Mouse (Mus musculus) c-Kit-negative CD71-positive TER-119-positive erythroid progenitor cells, embryonic 14.5 days (primary cell): Measurements from ENCODE around the gene Mblac2.

Source experiments
- DNase-seq: peaks from one replicate; pipeline ENCODE4 v3.0.0-alpha.2; 2013; ENCODE audit warnings: low read depth, low spot score

The Mblac2 gene

DNA sequence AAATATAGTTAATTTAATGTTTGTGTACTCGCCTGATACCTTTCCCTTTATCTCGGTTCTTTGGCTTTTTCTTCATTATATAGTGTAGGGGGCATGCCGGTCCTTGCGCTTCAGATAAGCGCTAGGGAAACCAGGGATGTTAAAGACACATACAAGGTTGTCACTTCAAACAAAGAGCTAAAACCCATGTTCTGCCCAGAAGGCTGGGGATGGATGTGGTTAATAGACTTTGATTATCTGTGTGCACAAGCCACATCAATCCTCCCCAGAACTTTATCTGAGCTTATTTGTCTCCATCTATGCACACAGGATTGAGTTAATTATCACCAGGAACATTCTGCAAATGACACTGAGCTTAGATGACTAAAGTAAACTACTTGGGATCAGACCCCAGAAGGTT lies 25.5 kb downstream of the Mblac2 start:
- DNase-seq, result no peak

DNA sequence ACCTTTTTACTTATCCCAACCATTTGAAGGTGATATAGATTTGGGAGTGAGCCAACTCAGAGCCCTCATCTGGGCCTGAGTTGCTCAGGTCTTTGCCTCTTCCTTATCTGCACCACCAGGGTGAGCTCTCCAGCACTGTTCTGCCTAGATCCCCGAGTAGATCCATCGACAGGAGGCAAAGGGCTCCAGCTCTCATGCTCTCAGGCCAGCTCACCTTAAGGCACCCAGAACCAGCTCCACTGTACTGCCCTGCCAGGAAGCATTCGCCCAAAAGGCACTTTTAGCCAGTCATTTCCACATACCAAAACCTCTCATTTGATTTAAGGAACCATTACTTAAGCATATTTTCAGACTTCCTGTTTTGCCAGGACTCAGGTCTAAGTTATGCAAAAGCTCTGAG lies 29.8 kb downstream of the Mblac2 start:
- DNase-seq, result no peak

DNA sequence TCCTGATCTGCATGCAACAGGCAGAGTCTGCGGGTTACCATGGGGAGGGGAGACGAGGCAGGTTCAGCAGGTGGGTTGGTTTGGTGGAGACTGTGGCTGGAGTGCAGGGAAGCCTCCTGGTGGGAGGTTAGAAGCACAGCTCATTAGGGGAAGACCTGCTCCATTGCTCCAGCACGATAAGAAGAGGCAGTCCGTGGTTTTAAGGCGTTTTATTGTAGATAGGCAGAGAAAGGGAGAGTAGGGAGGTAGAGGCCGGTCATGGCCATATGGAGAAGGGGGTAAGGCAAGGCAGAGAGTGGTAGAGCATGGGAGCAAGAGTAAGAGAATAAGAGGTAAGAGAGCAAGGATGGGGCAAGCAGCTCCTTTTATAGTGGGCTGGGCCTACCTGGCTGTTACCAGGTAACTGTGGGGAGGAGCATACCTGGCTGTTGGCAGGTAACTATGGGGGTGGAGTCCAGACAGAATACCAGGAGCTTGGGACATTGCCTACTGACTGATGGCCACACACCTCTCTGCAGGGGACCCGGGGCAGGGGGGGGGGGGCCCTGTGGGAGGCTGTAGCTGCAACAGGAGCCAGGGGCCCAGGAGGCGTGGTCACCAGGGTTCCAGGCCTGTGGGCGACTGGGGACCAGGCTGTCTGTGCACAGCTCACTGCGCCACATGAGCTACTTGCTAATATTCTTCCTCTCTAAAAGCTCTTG lies 32.4 kb downstream of the Mblac2 start:
- no peak for DNase-seq

DNA sequence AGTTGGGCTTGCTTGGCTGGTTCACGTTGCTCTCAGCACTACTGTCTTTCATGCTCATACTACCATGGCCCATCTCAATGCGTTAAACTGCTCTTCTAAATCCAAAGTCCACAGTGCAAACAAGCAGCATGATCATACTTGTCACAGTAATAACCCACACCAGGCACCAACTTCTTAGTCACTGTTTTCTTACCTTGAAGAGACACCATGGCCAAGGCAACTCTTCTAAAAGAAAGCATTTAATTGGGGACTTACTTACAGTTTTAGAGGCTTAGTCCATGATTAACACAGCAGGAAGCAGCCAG lies 32.9 kb downstream of the Mblac2 start:
- no peak for DNase-seq

DNA sequence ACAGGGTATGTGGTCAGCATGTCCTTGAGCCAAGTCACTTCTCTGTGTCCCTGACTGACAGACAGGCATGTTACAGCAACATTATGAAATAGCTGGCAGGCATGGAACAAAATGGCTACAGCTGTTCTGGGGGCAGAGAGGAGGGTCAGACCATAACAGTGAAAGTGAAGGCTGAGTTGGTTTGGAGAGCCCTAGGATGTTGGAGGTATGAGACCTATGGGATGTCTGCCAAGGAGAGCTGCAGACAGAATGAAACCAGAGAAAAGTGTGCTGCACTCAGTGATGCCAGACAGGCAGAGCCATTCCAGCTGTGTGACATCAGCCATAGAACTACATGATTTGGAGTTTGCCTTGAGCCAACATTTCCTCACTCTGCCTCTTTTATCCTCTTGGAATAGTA lies 43.7 kb downstream of the Mblac2 start:
- no peak for DNase-seq

DNA sequence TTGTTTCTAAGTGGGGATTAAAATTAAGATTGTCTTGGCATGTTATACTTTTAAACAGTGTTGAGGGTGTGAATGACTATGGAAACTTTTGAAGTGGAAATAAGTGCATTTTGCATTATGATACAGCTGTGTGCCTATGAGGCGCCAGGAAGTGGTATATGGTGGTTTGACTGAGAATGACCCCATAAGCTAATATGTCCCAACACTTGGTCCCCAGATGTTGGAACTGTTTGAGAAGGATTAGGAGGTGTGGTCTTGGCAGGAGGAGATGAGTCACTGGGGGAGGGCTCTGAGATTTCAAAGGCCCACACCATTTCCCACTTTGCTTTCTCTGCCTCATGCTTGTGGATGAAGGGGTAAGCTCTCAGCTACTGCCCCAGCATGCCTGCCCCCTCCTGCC lies 44.2 kb downstream of the Mblac2 start:
- DNase-seq, result no peak

DNA sequence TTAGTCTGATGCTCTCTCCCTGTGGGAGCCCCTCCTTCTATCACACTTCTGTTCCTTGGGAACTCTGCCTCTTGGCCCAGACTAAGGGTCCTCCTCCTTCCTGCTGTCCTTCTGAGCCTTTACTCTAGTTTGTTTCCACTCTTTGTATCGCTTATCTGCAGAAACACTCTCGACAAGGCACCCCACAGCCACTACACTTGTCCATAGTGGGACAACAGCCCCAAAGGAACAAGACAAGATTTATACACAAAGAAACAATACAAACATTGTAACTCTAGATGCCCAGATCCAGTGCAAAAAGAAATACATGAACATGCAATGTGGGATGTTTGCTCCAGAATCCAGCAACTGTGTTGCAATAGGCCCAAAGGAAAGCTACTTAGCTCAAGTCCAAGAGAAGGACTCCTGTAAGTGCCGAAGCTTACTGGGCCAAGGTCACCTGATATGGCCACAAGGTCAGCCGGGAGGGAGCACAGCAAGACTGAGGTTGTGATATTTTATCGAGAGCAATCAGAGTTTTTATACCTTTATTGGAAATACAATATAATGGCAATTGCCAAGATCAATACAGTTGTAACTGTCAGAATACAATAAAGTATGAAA lies 46.0 kb downstream of the Mblac2 start:
- DNase-seq, result no peak

DNA sequence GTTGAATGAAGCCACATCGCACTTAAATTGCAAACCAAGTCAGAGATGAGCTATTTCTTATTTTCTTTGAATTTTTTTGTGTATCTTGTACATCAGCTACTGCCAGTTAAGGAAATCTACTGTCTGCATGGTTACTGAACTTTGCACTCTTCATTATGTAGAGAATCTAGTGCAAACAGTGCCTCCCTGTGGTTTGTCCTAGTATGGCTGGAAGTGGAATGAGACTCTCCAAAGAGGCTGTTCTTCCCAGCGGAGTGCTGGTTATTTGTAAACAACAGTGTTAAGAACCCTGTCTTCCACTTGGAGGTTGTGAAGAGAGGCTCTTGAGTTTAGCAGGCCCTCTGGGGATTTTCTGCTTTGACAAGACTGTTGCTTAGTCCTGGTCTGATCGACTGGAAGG lies 49.2 kb downstream of the Mblac2 start:
- DNase-seq, result no peak

DNA sequence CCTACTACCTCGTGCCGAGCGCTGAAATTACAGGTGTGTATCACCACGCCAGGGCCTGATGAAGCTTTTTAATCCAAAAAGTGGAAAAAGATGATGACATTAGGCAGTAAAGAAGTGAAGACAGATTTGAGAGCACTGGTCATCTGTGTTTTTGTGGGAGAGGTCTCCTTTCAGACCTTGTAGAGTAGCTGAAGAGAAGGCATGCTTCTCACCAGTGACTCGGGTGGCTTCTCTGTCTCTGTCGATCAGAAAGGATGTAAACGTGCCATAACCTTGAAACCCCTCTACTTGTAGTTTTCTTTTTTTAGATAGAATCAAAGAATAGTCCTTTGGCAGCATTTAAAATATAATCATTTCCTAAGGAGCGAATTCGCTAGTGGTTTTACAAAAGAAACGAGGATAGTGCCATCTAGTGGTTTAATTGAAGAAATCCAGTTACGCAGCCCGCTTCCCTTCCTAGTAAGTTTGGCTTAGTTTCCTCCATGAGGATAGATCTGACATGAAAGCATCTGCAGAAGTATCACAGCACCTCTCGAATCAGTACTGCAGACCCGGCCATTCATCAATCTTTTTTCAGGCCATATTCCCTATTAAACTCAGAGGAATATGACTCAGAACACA lies 50.5 kb downstream of the Mblac2 start:
- DNase-seq, result peak; percentile 36

DNA sequence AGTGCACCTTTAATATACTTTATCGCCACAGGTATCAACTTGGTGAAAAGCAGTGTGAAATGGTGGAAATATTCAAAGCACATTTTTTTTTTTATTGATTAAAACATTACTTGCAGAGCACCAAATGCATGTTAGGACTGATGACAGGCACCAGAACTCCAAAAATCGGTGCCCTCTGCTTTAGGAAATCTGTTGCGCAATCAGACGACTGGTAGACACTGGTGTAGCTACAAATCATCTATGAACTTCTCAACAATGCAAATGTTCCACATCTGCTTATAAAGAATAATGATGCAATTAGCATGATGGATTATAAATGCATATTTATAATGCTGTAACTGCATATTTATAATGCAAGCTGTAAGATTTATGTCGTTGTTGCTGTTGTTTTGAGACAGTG lies 53.0 kb downstream of the Mblac2 start:
- DNase-seq, result no peak

DNA sequence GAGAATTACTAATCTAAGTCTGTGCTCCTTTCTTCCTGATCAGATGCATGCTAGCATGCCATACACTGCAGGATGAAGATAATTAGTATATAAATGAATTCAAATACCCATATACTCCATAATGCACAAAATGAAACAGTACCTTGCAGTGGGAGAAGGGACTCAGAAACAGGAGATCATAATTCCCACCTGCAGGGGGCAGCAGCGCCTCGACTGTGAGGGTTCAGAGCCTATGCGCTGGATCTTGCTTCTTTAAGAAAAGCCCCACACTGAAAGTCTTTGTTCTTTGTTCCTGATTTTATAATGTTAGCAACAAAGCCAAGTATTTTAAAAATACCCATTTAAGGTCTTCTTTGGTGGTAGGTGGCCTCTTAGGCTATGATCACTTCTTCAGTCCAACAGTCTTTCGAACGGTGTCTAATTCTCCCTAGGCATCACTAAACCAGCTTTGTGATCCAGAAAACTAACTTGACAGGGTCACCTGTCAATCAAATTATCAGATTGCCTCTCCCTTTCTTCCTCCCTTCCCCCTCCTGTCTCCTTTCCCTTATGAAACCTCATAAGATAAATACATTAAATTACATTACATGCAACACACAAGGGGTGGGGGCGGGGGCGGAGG lies 56.0 kb downstream of the Mblac2 start:
- DNase-seq, result peak; percentile 39

DNA sequence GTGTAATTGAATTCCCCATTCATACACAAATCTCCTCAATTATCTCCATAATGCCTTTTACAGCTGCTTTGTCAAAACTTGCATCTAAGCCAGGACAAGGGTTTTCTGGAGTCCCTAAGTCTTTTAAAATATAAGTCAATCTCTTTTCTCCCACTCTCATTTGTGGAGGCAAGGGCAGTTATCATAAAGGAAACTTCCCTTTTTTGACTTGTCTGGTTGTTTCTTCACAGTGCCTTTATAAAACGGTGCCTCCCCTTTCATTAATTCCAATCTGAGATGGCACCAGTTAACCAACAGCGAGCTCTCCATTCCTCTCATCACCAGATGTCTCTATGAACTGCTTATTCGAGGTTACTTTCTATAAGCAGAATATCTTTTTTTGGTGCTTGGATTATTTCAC lies 65.1 kb downstream of the Mblac2 start:
- no peak for DNase-seq

DNA sequence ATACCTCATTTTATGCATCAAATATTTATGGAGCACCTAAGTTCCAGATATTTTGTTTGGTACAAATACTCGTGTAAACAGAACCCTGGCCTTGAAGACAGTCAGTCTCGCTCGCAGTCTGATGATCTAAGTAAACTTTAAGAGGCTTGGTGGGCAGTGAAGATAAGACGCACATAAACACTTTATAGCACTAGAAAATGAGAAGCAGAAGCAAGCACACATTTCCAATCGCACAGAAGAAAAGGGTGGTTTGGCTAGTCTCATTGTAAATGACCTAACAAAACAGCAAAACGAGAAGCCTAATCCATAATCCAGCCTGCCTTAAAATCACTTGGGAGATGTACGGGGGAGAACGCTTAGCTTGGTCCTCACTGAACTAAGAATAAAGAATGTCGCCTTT lies 71.3 kb downstream of the Mblac2 start:
- no peak for DNase-seq

DNA sequence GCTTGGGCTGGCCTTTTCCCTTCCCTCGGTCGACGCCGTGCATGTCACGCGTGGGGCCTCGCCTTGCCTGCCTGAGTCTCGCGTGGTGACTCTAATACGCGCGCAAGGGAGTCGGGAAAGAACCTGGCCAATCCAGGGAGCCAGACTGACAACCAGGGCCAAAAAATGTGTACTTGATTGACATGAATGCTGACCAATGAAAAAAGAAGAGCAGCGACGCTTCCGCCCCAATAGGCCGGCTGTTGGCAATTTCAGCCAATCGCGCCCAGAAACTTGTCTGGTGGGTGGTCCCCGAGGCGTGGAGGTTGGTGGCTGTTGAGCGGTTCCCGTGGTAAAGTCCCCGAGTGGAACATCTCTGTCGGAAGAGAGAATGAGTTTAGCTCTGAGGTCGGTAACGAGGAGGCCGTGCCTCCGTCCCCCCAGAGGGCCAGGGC lies 71.8 kb downstream of the Mblac2 start, which contains the start of gene Cetn3:
TSS of gene Cetn3 (plus strand) at position 107 of the 434 bp plus-strand sequence.
- DNase-seq, result peak; percentile 98

DNA sequence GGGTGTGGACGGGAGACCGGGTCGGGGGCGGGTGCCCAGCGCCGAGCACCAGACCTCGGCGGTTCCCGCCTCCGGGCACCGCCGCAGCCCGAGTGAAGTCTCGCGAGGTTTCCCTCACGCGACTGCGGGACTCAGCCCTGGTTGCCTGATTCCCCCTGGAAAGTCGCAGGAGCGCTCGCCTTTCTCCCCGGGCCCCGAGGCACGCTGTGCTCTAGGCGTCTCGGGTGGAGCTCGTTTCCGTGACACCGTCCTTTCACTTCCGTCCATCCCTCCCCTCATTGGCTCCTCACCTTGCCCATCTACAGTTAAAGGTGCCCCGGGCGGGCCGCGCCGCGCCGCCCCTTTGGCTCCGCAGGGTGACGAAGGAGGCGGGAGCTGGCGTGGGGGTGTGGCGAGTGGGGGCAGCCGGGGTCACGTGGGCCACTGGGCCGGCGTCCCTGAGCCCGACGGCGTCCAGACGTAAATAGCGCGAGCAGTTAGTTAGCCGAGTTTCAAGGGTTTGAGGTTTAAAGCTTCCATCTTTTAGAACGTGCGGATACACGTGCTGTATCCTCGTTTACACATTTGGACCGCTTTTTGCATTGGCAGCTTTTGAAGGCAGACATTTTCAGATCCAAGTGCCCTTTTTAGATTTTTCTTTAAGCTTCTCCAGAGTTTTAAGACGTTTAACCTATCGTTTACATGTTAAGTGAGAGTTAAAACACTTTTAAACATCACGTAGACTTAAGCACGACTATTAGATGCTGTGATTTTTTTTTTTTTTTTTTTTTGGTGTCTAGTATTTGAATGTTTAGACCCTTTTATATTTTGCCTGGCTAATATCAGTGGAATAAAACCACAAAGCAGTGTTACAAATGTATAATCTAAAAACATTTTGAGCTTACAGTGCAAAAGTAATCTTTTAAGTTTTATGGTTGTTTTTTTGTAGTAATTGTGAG lies 72.5 kb downstream of the Mblac2 start:
- peak; percentile 94 for DNase-seq

DNA sequence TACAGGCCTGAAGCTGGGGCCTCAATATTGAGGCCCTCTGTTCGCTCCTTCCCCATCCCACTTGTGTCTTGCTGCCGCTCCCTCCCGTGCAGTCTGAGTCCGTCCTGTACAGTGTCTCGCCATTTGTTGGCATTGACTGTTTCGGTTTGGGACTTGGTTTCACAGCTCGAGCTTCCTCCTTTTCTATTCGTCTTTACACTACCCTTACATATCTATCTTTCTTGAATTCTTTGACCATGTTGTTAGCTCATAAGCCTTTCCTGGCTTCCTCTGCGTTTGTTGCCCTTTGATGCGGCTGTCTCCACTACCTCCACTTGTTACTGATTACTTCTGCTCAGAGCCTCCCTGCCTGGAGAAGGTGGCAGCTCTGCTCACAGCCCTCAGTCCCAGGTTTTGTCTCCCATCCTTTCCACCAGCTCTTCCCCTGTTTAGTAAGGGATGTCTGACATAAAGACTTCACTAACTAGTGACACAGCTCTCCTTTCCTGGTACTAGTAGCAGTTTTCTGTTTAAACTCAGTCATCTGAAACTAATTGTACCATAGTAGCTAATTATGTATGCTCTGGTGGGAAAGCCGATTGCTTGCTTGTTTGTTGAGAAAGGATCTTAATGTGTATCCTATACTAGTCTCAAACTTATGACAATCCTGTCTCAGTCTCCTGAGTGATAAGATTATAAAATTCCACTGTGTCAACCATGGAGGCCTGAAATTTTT lies 74.8 kb downstream of the Mblac2 start:
- no peak for DNase-seq

DNA sequence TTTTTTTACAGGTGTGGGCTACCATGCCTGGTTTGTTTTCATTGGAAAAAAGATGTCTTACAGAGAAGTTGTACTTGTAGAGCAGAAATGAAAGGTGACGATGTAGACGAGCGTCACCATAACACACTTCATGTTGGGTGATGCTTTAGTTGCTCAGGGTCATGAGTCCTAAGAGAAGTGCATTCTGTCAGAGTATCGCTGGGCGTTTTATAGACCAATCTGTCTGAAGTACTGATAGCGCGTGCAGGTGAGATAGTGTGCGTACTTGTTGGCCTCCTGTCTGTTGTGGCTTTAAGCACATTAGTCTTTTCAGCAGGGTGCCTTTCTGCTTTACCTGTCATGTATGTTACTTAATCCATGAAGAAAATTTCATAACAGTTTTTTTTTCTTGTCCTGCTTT lies 79.0 kb downstream of the Mblac2 start:
- no peak for DNase-seq

DNA sequence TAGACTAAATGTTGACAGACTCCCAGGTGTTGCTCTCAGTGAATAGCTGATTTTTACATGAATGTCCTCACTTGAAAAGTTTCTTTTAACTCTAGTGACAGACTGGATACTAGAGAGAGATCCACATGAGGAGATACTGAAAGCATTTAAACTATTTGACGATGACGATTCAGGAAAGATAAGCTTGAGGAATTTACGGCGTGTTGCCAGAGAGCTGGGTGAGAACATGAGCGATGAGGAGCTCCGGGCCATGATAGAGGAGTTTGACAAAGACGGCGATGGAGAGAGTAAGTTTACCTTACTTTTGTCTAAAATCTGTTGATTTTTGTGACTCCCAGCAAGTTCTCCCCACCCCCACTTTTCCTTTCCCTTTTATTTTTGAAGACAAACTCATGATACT lies 80.7 kb downstream of the Mblac2 start:
- no peak for DNase-seq

DNA sequence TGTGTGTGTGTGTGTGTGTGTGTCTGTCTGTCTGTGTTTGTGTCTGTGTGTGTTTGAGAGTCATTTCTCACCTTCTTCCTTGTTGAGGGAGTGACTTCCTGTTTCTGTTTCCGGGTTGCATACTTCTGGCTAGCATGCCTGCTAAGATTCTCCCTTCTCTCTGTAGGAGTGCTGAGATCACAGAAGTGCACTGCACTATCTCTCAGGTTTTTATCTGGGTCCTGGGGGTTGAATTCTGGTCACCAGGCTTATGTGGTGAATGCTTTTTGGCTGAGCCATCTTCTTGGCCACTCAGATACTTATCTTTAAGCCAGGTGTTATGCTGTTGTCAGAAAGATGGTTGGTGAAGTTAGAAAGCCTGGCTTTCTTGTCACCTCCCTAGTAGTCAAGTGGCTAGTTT lies 82.7 kb downstream of the Mblac2 start:
- no peak for DNase-seq

DNA sequence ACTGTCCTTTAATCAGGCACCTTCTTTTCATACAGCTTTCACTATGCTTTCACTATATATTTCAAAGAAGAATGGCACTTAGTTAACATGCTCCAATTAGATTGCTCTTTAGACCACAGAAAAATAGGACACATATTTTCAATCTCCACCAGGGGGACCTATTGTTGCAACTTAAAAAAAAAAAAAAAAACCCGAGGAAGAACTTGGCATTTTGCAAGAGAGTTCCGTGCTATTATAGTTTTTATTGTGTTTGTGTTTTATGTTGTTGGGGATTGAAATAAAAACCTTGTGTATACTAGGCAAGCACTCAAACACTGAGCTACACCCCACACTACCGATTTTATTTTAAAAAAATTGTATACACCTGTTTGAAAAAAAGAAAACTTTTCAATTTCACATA lies 90.0 kb downstream of the Mblac2 start:
- no peak for DNase-seq
